Mouse (Mus musculus) heart, postnatal 0 days (tissue): Measurements from ENCODE around the gene Sema5a. TPM values are rescaled to one million over a fixed set of nuclear protein-coding genes. Genes with fewer than 3 reads are reported as not detected.

ENCODE experiments used
- ATAC-seq: fragments of 200-750 bp; cut with Nextera tagmentation; 2 replicates; pipeline ENCODE4 v1.8.0; 2017; ENCODE audit warnings: low read depth, moderate number of reproducible peaks, moderate library complexity; ENCODE audit not compliant: insufficient read depth
- DNase-seq: peaks from one replicate; pipeline ENCODE4 v3.0.0-alpha.2; 2016; ENCODE audit warnings: low spot score
- H3K27ac ChIP-seq: fragments of 300-500 bp; sonication (generic); 2 replicates; pipeline ENCODE4 v1.5.1; 2014; ENCODE audit warnings: low read depth, mild to moderate bottlenecking
- H3K27me3 ChIP-seq: fragments of 300-500 bp; sonication (generic); 2 replicates; pipeline ENCODE4 v1.6.1; 2014; ENCODE audit warnings: low read length, mixed read lengths; ENCODE audit not compliant: control insufficient read depth, insufficient read depth
- H3K36me3 ChIP-seq: fragments of 300-500 bp; sonication (generic); replicated peaks from 2 replicates; pipeline ENCODE4 v1.6.1; 2014; ENCODE audit warnings: low read length, mixed read lengths; ENCODE audit not compliant: control insufficient read depth, insufficient read depth
- H3K4me1 ChIP-seq: fragments of 300-500 bp; sonication (generic); 2 replicates; pipeline ENCODE4 v1.6.1; 2014; ENCODE audit warnings: antibody characterized with exemption; ENCODE audit not compliant: control insufficient read depth, insufficient read depth
- H3K4me2 ChIP-seq: fragments of 300-500 bp; sonication (generic); 2 replicates; pipeline ENCODE4 v1.6.1; 2014; ENCODE audit warnings: low read depth, mild to moderate bottlenecking, low read length, moderate library complexity
- H3K4me3 ChIP-seq: fragments of 300-500 bp; sonication (generic); 2 replicates; pipeline ENCODE4 v1.5.1; 2014; ENCODE audit warnings: low read depth, low read length
- H3K9ac ChIP-seq: fragments of 300-500 bp; sonication (generic); replicated peaks from 2 replicates; pipeline ENCODE4 v1.6.1; 2014; ENCODE audit warnings: low read depth, low read length, mixed read lengths
- H3K9me3 ChIP-seq: fragments of 300-500 bp; sonication (generic); replicated peaks from 2 replicates; pipeline ENCODE4 v1.6.1; 2016; ENCODE audit warnings: low read length; ENCODE audit not compliant: control insufficient read depth
- CTCF ChIP-seq: IDR thresholded peaks from 2 replicates; pipeline ENCODE4 v1.5.1; 2016; ENCODE audit warnings: antibody characterized with exemption, control low read depth, low read depth
- EP300 ChIP-seq: IDR thresholded peaks from 2 replicates; pipeline ENCODE4 v1.6.1; 2016; ENCODE audit warnings: antibody characterized with exemption, low read depth
- WGBS: fragments of 180-500 bp; shearing (Covaris S2); extraction: QIAGEN DNeasy Blood & Tissue Kit; methylation state at CpG from one replicate; pipeline ENCODE4 v1.1.7; 2014; 5-methylcytosine and 5-hydroxymethylcytosine counted together
- polyA plus RNA-seq: library from polyadenylated mRNA; unstranded; fragments of >200 nt; fragmentation: Nextera tagmentation; extraction: Ambion mirVana; gene quantifications from 2 replicates; pipeline ENCODE4 v1.2.1, GENCODE M21; 2015
- total RNA-seq: library from RNA; depleted of rRNA; stranded (reverse); fragments of >200 nt; gene quantifications from 2 replicates; pipeline ENCODE4 v1.2.3, GENCODE M21; 2014; ENCODE audit warnings: low replicate concordance

Gene Sema5a
- total and polyA plus RNA-seq, 2 experiments from 2014 or later, result 3.7 to 11.5 TPM

DNA sequence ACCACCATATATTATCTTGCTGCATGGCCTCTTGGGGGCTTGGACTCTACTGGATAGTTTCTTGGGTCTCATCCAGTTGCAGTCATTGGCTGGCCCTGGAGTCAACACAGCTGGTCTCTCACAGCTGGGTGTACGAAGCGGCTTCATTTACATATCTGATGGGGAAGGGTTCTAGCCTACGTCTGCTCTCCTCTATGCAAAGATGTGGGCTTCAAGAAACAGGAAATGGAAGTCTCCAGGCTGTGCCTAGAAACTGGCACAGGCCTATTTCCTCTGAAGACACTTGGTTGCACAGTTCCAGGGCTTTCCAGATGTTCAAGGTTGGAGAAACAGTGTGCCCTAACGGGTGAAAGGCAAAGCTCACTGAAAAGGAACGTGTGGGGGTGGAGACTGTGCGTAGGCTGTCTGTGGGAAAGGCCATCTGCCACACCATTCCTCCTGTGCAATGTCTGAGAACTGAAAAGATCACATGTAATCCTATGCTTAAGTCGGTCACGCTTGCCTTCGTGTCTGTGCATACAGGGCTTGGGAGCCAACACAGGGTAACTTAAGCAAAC, 20.8 kb downstream of the Sema5a start:
- DNase-seq, result peak; percentile 45
- peak; percentile 59 for ATAC-seq
- Histone ChIP-seq H3K4me1 (peaks cover 41% of the 10 kb centered on the region), H3K9ac (no peak overlapping the region), H3K9me3 (no peaks in the 10 kb centered on the region), H3K36me3 (no peaks in the 10 kb centered on the region), H3K4me3 (no peak overlapping the region), H3K4me2 (no peak overlapping the region), H3K27ac (peak overlapping the region; percentile 64), H3K27me3 (no peaks in the 10 kb centered on the region)
- no peak for TF ChIP-seq CTCF
- TF ChIP-seq EP300, result no peak
- 56% methylated on average over 9 of the region's 9 CpGs for WGBS

DNA sequence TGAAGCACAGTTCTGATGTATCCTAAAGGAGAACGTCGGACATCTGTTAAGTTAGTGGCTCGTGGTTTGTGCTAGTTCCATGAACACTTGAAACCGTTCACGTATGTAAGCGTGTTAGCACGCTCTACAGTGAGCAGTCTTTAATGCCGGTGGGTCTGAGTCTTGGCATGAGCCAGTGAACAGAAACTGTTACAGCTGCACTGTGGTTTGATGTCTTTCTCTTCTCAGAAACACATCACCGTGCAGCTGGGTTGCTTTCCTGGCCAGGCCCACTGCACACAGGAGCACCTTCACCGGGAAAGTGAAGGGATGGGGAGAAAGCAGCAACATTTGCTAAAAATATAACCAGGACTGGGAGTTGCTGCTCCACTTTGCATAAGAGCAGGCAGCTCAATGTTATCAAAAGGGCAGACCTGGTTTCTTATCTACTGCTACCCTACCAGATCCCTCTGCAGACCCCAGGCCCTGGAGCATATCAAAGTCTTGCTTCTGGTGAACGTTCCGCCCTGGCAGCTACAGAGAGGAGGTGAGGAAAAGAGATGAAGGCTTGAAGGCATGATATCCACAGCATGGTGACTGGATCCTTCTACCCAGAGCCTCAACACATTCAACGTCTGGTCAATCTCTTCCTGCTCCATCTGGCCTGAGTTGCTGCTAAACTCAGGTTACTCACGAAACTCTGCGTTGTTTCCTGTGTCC, 21.7 kb downstream of the Sema5a start:
- WGBS, result 33% methylated on average over 15 of the region's 15 CpGs
- H3K36me3 ChIP-seq, result no peaks in the 10 kb centered on the region
- H3K4me3 ChIP-seq, result no peak overlapping the region
- DNase-seq (peak; percentile 18), ATAC-seq (no peak)
- H3K9me3 ChIP-seq, result no peaks in the 10 kb centered on the region
- no peaks in the 10 kb centered on the region for H3K27me3 ChIP-seq
- peak overlapping the region; percentile 64 for H3K27ac ChIP-seq
- no peak for TF ChIP-seq CTCF
- TF ChIP-seq EP300, result no peak
- no peak overlapping the region for H3K4me2 ChIP-seq
- peaks cover 33% of the 10 kb centered on the region for H3K4me1 ChIP-seq
- H3K9ac ChIP-seq, result no peak overlapping the region

DNA sequence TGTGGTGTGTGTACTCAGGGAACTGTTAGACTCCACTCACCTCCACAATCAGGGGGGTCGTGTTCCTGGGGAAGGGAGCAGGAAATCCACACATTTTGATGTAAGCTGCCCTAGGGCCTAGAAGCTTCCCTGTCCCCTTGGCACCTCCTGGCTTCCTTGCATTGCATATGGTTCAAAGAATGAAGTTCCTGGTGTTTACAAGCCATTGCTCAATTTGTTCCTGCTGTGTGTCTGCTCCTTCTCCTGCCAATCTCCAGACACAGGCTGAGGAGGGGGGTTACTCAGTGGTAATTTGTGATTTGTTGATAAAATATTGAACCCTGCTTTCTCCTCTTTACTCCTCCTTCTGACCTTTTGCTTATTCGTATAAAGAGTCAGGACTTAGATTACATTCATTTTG, 25.5 kb downstream of the Sema5a start:
- ATAC-seq (no peak), DNase-seq (no peak)
- Histone ChIP-seq H3K27ac (no peak overlapping the region), H3K27me3 (no peaks in the 10 kb centered on the region), H3K4me1 (peaks cover 20% of the 10 kb centered on the region), H3K9me3 (no peaks in the 10 kb centered on the region), H3K36me3 (no peaks in the 10 kb centered on the region), H3K4me2 (no peak overlapping the region), H3K4me3 (no peak overlapping the region), H3K9ac (no peak overlapping the region)
- WGBS, result 54% methylated on average over 2 of the region's 2 CpGs
- TF ChIP-seq EP300 (no peak), CTCF (no peak)

DNA sequence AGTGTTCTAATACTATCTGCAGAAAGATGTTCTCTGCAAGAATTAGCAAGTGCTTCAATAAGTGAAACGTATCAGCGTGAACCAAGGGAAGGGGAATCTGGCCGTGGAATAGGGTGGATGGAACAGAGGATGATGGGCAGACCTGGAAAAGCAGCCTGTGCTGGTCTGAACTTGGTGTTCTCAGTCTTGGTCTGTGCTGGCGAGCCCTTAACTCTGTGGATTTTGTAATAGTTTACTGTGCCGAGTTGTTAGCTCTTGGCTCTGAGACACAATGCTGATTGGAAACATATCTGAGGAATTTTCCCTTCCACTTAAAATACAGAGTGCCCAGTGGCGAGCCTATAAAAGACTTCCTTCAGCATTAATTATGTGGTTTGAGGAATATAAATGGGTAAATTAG, 29.3 kb downstream of the Sema5a start:
- Histone ChIP-seq H3K27ac (no peak overlapping the region; the same call in 1 of the 2 replicates), H3K4me3 (no peak overlapping the region), H3K9ac (no peak overlapping the region), H3K36me3 (no peaks in the 10 kb centered on the region), H3K4me2 (no peak overlapping the region), H3K9me3 (no peaks in the 10 kb centered on the region), H3K27me3 (no peaks in the 10 kb centered on the region), H3K4me1 (0 out of 2 replicates have a peak, but pooled peaks cover 6% of the 10 kb centered on the region)
- no peak for TF ChIP-seq CTCF
- TF ChIP-seq EP300, result no peak
- 67% methylated on average over 6 of the region's 6 CpGs for WGBS
- no peak for DNase-seq
- ATAC-seq, result no peak

DNA sequence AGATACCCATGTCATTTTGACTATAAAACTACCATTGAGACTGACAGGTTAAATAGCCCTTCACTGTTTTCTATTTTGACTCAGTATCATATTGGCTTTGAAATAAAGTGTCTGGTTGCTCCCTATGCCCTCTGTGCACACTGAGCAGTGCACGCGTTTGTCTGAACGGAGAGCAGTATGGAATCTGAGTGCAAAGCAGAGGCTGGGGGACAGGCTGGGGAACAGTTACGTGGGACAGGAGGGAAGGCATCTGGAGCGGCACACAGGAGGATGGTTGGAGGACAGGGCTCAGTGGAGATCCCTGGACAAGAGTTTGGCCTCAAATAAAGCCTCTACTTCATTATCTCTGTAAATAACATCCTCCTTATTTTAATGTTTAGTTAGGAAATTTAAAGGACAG, 30.4 kb downstream of the Sema5a start:
- 0 out of 2 replicates have a peak, but pooled peaks cover 6% of the 10 kb centered on the region for H3K4me1 ChIP-seq
- no peak overlapping the region for H3K27ac ChIP-seq
- TF ChIP-seq EP300 (no peak), CTCF (no peak)
- ATAC-seq (no peak), DNase-seq (no peak)
- H3K4me3 ChIP-seq, result no peak overlapping the region
- H3K36me3 ChIP-seq, result no peaks in the 10 kb centered on the region
- no peak overlapping the region for H3K4me2 ChIP-seq
- H3K9me3 ChIP-seq, result no peaks in the 10 kb centered on the region
- H3K27me3 ChIP-seq, result no peaks in the 10 kb centered on the region
- WGBS, result 63% methylated on average over 5 of the region's 5 CpGs
- H3K9ac ChIP-seq, result no peak overlapping the region
